Mouse (Mus musculus): ENCODE measurements around the gene Pcolce2. TPM values are rescaled to one million over a fixed set of nuclear protein-coding genes. Genes with fewer than 3 reads are reported as not detected.
"Not testable (repeated sequence)": the region's sequence is repeated elsewhere in the genome, so short reads cannot be mapped to it uniquely, and the experiment has no call there.

Pcolce2 gene
- polyA plus RNA-seq, 1 experiment from 2014 or later, result 4.9 TPM

GRCm38 (mm10) chr9:95614861-95615615, 22.4 kb upstream of the Pcolce2 start:
- Histone ChIP-seq H3K4me3 (no peak overlapping the region), H3K9me3 (no peaks in the 10 kb centered on the region), H3K4me2 (no peak overlapping the region), H3K36me3 (no peaks in the 10 kb centered on the region), H3K9ac (no peak overlapping the region), H3K27ac (replicated peaks) (no peak overlapping the region), H3K4me1 (replicated peaks) (0 out of 2 replicates have a peak, but pooled peaks cover 4% of the 10 kb centered on the region), H3K27me3 (no peaks in the 10 kb centered on the region)
- WGBS, result 69% methylated on average over 14 of the region's 14 CpGs
- no peak for ATAC-seq (ENCODE audit: low read depth)

GRCm38 (mm10) chr9:95615961-95616360, 21.4 kb upstream of the Pcolce2 start:
- Histone ChIP-seq H3K4me3 (no peak overlapping the region), H3K4me2 (no peak overlapping the region), H3K4me1 (replicated peaks) (0 out of 2 replicates have a peak, but pooled peaks cover 4% of the 10 kb centered on the region), H3K36me3 (no peaks in the 10 kb centered on the region), H3K9ac (no peak overlapping the region), H3K9me3 (no peaks in the 10 kb centered on the region), H3K27me3 (no peaks in the 10 kb centered on the region), H3K27ac (replicated peaks) (no peak overlapping the region)
- 69% methylated on average over 3 of the region's 3 CpGs for WGBS
- ATAC-seq (ENCODE audit: low read depth), result no peak

- 88% methylated on average over 1 of the region's 1 CpGs for WGBS
- H3K36me3 ChIP-seq, result no peaks in the 10 kb centered on the region
- no peaks in the 10 kb centered on the region for H3K4me1 ChIP-seq (replicated peaks)
- ATAC-seq (ENCODE audit: low read depth), result no peak
- no peaks in the 10 kb centered on the region for H3K27me3 ChIP-seq
- H3K4me3 ChIP-seq, result no peak overlapping the region
- no peak overlapping the region for H3K9ac ChIP-seq
- no peak overlapping the region for H3K27ac ChIP-seq (replicated peaks)
- H3K9me3 ChIP-seq, result no peaks in the 10 kb centered on the region
- no peak overlapping the region for H3K4me2 ChIP-seq
Observed at GRCm38 (mm10) chr9:95618572-95618971, 18.8 kb upstream of the Pcolce2 start.

GRCm38 (mm10) chr9:95624072-95624471, 13.3 kb upstream of the Pcolce2 start:
- no peaks in the 10 kb centered on the region for H3K4me1 ChIP-seq (replicated peaks)

GRCm38 (mm10) chr9:95628439-95628948, 8.9 kb upstream of the Pcolce2 start:
- Histone ChIP-seq H3K36me3 (no peaks in the 10 kb centered on the region), H3K9ac (no peak overlapping the region), H3K4me1 (replicated peaks) (no peaks in the 10 kb centered on the region), H3K4me3 (no peak overlapping the region), H3K27ac (replicated peaks) (no peak overlapping the region), H3K27me3 (no peaks in the 10 kb centered on the region), H3K9me3 (no peaks in the 10 kb centered on the region), H3K4me2 (no peak overlapping the region)
- 88% methylated on average over 6 of the region's 6 CpGs for WGBS
- ATAC-seq (ENCODE audit: low read depth), result no peak

More at GRCm38 (mm10) chr9:95624072-95624471, 13.3 kb upstream of the Pcolce2 start:
- no peak overlapping the region for H3K27ac ChIP-seq (replicated peaks)
- H3K27me3 ChIP-seq, result no peaks in the 10 kb centered on the region
- no peaks in the 10 kb centered on the region for H3K9me3 ChIP-seq
- no peak for ATAC-seq (ENCODE audit: low read depth)
- no peak overlapping the region for H3K4me2 ChIP-seq
- WGBS, result 84% methylated on average over 3 of the region's 3 CpGs
- no peak overlapping the region for H3K9ac ChIP-seq
- H3K36me3 ChIP-seq, result no peaks in the 10 kb centered on the region
- H3K4me3 ChIP-seq, result no peak overlapping the region

- H3K9me3 ChIP-seq; H3K27me3 ChIP-seq; H3K27ac ChIP-seq (replicated peaks); H3K4me2 ChIP-seq; ATAC-seq (ENCODE audit: low read depth); H3K4me1 ChIP-seq (replicated peaks); H3K9ac ChIP-seq; H3K36me3 ChIP-seq; H3K4me3 ChIP-seq: not testable (repeated sequence)
- WGBS, result 94% methylated on average over 2 of the region's 2 CpGs
Observed at GRCm38 (mm10) chr9:95629561-95629960, 7.8 kb upstream of the Pcolce2 start.

GRCm38 (mm10) chr9:95636395-95636794, 1.0 kb upstream of the Pcolce2 start:
- 76% methylated on average over 4 of the region's 4 CpGs for WGBS
- Histone ChIP-seq H3K4me3 (0 out of 2 replicates have a peak overlapping the region, but pooled peaks have one; percentile 81), H3K27me3 (peaks cover 24% of the 10 kb centered on the region), H3K4me1 (replicated peaks) (peaks cover 8% of the 10 kb centered on the region), H3K27ac (replicated peaks) (no peak overlapping the region), H3K36me3 (no peaks in the 10 kb centered on the region), H3K9ac (no peak overlapping the region), H3K9me3 (no peaks in the 10 kb centered on the region), H3K4me2 (peak overlapping the region; percentile 99)
- ATAC-seq (ENCODE audit: low read depth), result no peak

- WGBS, result 24% methylated on average over 4 of the region's 4 CpGs
- Histone ChIP-seq H3K4me1 (replicated peaks) (peaks cover 8% of the 10 kb centered on the region), H3K27me3 (peaks cover 21% of the 10 kb centered on the region), H3K27ac (replicated peaks) (no peak overlapping the region), H3K4me2 (no peak overlapping the region), H3K9me3 (no peaks in the 10 kb centered on the region), H3K4me3 (no peak overlapping the region), H3K9ac (no peak overlapping the region), H3K36me3 (no peaks in the 10 kb centered on the region)
- no peak for ATAC-seq (ENCODE audit: low read depth)
Observed at GRCm38 (mm10) chr9:95639919-95640318, 2.5 kb downstream of the Pcolce2 start.

GRCm38 (mm10) chr9:95645926-95646325, 8.5 kb downstream of the Pcolce2 start:
- Histone ChIP-seq H3K4me3 (no peak overlapping the region), H3K9me3 (no peaks in the 10 kb centered on the region), H3K27ac (replicated peaks) (no peak overlapping the region), H3K9ac (no peak overlapping the region), H3K27me3 (no peaks in the 10 kb centered on the region), H3K4me2 (no peak overlapping the region), H3K4me1 (replicated peaks) (no peaks in the 10 kb centered on the region), H3K36me3 (no peaks in the 10 kb centered on the region)
- no peak for ATAC-seq (ENCODE audit: low read depth)
- WGBS, result 91% methylated on average over 8 of the region's 8 CpGs

- H3K4me3 ChIP-seq, result no peak overlapping the region
- 92% methylated on average over 6 of the region's 6 CpGs for WGBS
- H3K4me1 ChIP-seq (replicated peaks), result no peaks in the 10 kb centered on the region
- no peaks in the 10 kb centered on the region for H3K9me3 ChIP-seq
- no peaks in the 10 kb centered on the region for H3K36me3 ChIP-seq
- H3K27ac ChIP-seq (replicated peaks), result no peak overlapping the region
- H3K27me3 ChIP-seq, result no peaks in the 10 kb centered on the region
- H3K9ac ChIP-seq, result no peak overlapping the region
- ATAC-seq (ENCODE audit: low read depth), result no peak
- no peak overlapping the region for H3K4me2 ChIP-seq
Observed at GRCm38 (mm10) chr9:95653363-95653762, 16.0 kb downstream of the Pcolce2 start.

GRCm38 (mm10) chr9:95654356-95654755, 17.0 kb downstream of the Pcolce2 start:
- Histone ChIP-seq H3K27me3 (no peaks in the 10 kb centered on the region), H3K27ac (replicated peaks) (no peak overlapping the region), H3K9me3 (no peaks in the 10 kb centered on the region), H3K4me2 (no peak overlapping the region), H3K36me3 (no peaks in the 10 kb centered on the region), H3K9ac (no peak overlapping the region), H3K4me1 (replicated peaks) (no peaks in the 10 kb centered on the region), H3K4me3 (no peak overlapping the region)
- no peak for ATAC-seq (ENCODE audit: low read depth)
- WGBS, result 94% methylated on average over 5 of the region's 5 CpGs

GRCm38 (mm10) chr9:95657941-95658340, 20.5 kb downstream of the Pcolce2 start:
- H3K27me3 ChIP-seq, result no peaks in the 10 kb centered on the region
- no peaks in the 10 kb centered on the region for H3K9me3 ChIP-seq
- H3K36me3 ChIP-seq, result no peaks in the 10 kb centered on the region
- no peak overlapping the region for H3K4me2 ChIP-seq
- no peaks in the 10 kb centered on the region for H3K4me1 ChIP-seq (replicated peaks)
- no peak overlapping the region for H3K9ac ChIP-seq
- 84% methylated on average over 2 of the region's 2 CpGs for WGBS
- no peak for ATAC-seq (ENCODE audit: low read depth)
- no peak overlapping the region for H3K27ac ChIP-seq (replicated peaks)
- no peak overlapping the region for H3K4me3 ChIP-seq

All from neural tube, embryonic 13.5 days (tissue).